Mouse (Mus musculus) telencephalon, adult 2 months (tissue): Measurements from ENCODE around the gene Il23a.
"Not testable (repeated sequence)": the region's sequence is repeated elsewhere in the genome, so short reads cannot be mapped to it uniquely, and the experiment has no call there.

Source experiments
- DNase-seq: peaks from one replicate; pipeline ENCODE4 v3.0.0-alpha.2; 2011; ENCODE audit warnings: low read depth, low spot score

Gene Il23a

GRCm38 (mm10) chr10:128263393-128264310 lies 34.9 kb downstream of the Il23a start:
- DNase-seq = no peak

GRCm38 (mm10) chr10:128262300-128262699 lies 36.3 kb downstream of the Il23a start:
- no peak for DNase-seq

GRCm38 (mm10) chr10:128260376-128260775 lies 38.2 kb downstream of the Il23a start:
- DNase-seq = not testable (repeated sequence)

DNA sequence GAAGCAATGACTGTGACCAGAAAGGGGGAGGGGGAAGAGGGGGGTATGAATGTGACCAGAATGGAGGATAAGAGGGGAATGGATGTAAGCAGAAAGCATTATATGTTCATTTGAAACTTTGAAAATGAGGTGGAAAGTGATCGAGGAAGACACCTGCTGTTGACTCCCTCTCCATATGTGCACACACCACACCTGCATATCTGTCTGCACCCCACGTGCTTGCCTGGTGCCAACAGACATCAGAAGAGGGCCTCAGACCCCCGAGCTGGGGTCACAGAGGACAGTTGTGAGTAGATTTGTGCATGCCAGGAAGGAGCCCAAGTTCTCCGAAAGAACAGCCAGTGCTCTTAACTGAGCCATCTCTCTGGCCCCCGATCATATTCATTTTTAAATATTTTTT lies 38.6 kb downstream of the Il23a start:
- DNase-seq = no peak

DNA sequence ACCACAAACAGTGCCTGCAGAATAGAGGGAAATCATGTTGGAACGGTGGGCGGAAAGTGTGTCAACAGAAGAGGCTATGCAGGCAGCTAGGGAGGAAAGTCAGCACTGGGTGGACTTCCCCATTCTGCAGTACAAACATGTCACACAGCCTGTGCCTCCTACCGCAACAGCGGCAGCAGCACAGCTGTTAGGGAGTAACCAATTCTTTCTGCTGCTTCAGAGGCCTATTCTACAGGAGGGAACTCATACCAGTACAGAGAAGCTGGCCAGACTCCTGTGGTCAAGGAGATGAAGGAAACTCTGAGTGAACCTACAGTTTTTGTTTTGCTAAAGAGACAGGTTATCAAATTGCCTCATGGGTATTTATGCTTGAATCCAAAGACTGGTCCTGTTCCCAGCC lies 39.6 kb downstream of the Il23a start:
- DNase-seq = no peak

- no peak for DNase-seq
These were observed 42.2 kb downstream of the Il23a start for GRCm38 (mm10) chr10:128256328-128256727.

GRCm38 (mm10) chr10:128255925-128256324 lies 42.6 kb downstream of the Il23a start:
- DNase-seq = no peak

DNA sequence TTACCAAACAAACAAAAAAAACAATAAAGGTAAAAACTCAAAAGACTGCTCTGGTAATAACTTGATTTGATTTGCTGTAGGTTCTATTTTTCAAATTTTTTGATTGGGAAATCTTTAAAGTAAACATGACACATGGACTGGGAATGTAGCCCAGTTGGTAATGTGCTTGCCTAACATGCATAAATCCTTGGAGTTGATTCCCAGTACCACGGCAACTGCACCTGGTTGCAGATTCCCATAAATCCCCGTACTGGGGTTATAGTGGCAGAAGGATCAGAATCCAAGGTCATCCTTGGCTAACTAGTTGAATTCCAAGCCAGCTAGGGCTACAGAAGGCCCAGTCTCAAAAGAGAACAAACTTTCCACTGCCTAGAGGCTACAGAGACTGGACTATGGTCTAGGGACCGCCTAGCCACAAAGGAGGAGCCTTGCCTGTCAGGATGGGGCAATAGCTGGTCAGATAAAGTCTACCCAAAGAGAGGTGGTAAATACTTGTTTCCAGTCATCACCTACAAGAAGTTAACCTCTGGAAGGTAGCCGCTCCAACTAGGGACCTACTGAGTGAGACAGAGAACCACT lies 44.8 kb downstream of the Il23a start, which contains the start of gene Apon:
Apon (plus strand) TSS at position 420 of the 579 bp plus-strand sequence.
- no peak for DNase-seq

GRCm38 (mm10) chr10:128250565-128250964 lies 48.0 kb downstream of the Il23a start:
- no peak for DNase-seq

GRCm38 (mm10) chr10:128247020-128247732 lies 51.4 kb downstream of the Il23a start:
- no peak for DNase-seq
